Mouse (Mus musculus) thymus, adult 2 months (tissue): ENCODE data around the gene Ankrd11.

Source experiments
- CTCF ChIP-seq: fragments of 200-500 bp; IDR thresholded peaks from 2 replicates; pipeline ENCODE4 v1.5.1; 2012; ENCODE audit warnings: mild to moderate bottlenecking, control low read depth, low read length, moderate library complexity, borderline replicate concordance; ENCODE audit not compliant: control insufficient read depth, poor library complexity, insufficient read depth; ENCODE audit errors: extremely low read depth
- POLR2A ChIP-seq: fragments of 200-500 bp; IDR thresholded peaks from 2 replicates; pipeline ENCODE4 v1.6.1; 2012; ENCODE audit warnings: mild to moderate bottlenecking, low read length, control low read depth, moderate library complexity; ENCODE audit not compliant: control insufficient read depth, poor library complexity, insufficient read depth; ENCODE audit errors: extremely low read depth

DNA sequence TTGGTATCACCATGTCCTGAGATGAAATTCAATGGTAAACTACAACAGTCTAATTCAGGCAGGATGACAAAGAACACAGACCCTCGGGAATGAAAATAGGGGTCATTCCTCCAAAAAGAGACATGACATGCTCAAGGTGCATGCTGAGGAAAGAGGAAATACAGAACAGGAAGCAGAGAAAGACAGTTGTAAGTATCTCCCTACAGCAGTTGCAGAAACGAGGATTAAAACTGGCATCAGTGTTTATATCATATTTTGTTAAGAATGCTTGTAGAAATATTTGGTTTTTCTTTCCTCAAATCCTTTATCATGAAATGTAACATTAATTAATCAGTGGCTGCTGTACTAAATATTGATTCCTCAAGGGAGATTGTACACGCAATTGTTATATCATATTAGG is 75.4 kb downstream of the Ankrd11 start:
- TF ChIP-seq CTCF (no peak), POLR2A (no peak)
